Mouse (Mus musculus): ENCODE measurements around the gene Creb5.

DNA sequence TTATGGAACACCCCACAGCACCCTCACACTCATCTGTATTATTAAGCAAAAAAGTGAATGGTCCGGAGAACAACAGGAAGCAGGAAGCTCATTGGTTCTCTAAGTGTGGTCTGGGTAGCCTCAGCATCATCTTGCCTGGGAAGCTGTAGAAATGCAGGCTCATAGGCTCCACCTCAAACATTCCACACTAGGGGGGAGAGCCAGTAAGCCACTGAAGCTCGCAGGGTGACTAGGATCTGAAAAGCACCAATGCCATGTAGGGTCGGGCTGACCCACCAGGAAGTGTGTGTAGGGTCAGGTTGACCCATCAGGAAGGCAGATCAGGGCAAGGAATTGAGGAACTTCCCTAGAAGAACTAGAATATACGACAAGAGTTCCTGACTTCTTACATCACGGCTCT is 420.7 kb downstream of the Creb5 start:
- no peak for TF ChIP-seq POLR2A (IDR thresholded peaks at IDR 0.05; ENCODE audit: borderline replicate concordance, extremely low read depth, low read depth, low read length)
- no peak for TF ChIP-seq CTCF (IDR thresholded peaks at IDR 0.05; ENCODE audit: insufficient read depth, low read length)

Data from lung, adult 2 months (tissue).